Mouse (Mus musculus) erythroblast, embryonic 14.5 days (primary cell): ENCODE results near the gene Gm42417.

Experiments used
- GATA1 ChIP-seq: IDR thresholded peaks from 2 replicates; pipeline ENCODE4 v1.6.1; 2012; ENCODE audit warnings: low read length, inconsistent platforms, mixed read lengths
- TAL1 ChIP-seq: IDR thresholded peaks from 3 replicates; pipeline ENCODE4 v1.6.1; 2012; ENCODE audit warnings: low read length, inconsistent platforms, mixed read lengths

GRCm38 (mm10) chr1:36526903-36527302, 12.3 kb downstream of the Gm42417 start:
- TF ChIP-seq GATA1 (no peak), TAL1 (no peak)
